Mouse (Mus musculus) monocyte, adult 59 days (primary cell): ENCODE results near the gene Slc25a53. TPM values are rescaled to one million over a fixed set of nuclear protein-coding genes. Genes with fewer than 3 reads are reported as not detected.

Experiments used
- total RNA-seq, 2 experiments: library from RNA; stranded (reverse); gene quantifications; one replicate each; pipeline ENCODE4 v1.2.4; 2023

Slc25a53 gene
- total RNA-seq, result 1 to 10 TPM; 7.7 to 7.8 TPM

GRCm38 (mm10) chrX:137038000-137038483, at the start of gene Slc25a53:
Slc25a53 (minus strand) TSS chrX:137038302.

GRCm38 (mm10) chrX:137049425-137050225, 11.5 kb upstream of the Slc25a53 start, which contains the start of gene Fam199x:
Fam199x (plus strand) TSS chrX:137049594.

GRCm38 (mm10) chrX:136992978-136993547, 45.0 kb downstream of the Slc25a53 start, which contains the start of gene Zcchc18:
Zcchc18 (plus strand) TSS chrX:136993155.

GRCm38 (mm10) chrX:136976424-136977084, 61.5 kb downstream of the Slc25a53 start, which contains the start of the genes Tmsb15l and Tmsb15b1:
Tmsb15l (minus strand) TSS chrX:136976869.
Tmsb15b1 (minus strand) TSS chrX:136976874.

DNA sequence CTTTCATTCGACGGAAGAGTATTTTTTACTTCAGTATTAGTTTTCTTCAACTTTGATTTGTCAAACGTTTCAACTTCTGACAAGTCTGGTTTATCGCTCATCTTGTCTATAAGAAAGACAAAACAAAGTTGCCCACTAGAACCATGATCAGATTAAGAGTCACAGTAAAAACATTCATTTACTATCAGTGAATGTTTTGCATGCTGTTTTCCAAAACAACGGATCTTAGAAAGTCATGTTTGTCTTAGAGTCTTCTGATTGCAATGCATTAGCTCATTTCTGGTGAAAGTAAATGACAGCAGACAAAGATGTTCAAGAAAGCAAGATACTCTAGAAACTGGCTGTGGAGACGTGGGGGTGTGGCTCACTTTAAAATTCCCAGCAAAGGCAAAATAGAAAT, 62.7 kb downstream of the Slc25a53 start, which contains the start of gene Tmsb15b2:
TSS of gene Tmsb15b2 (minus strand) at position 101 of the 400 bp plus-strand sequence.

Other genes with a start within 250 kb of the Slc25a53 start
- gene Plp1, start 215.6 kb downstream of the Slc25a53 start, total RNA-seq, result under 1 TPM in 1 of 2 experiments, not detected in 1; 0.68 TPM
- not detected for gene Rab9b, start 169.5 kb downstream of the Slc25a53 start, total RNA-seq
- gene H2bfm, start 111.0 kb downstream of the Slc25a53 start, total RNA-seq, result not detected
- 1 to 10 TPM in 1 of 2 experiments, not detected in 1; 3.8 TPM for gene Tmsb15b2, start 62.8 kb downstream of the Slc25a53 start, total RNA-seq
- gene Tmsb15l, start 61.4 kb downstream of the Slc25a53 start, total RNA-seq, result not detected
- gene Tmsb15b1, start 61.4 kb downstream of the Slc25a53 start, total RNA-seq, result not detected
- gene Zcchc18, start 45.1 kb downstream of the Slc25a53 start, total RNA-seq, result under 1 TPM in 1 of 2 experiments, not detected in 1; 0.24 TPM
- 1 to 10 TPM; 5.0 to 5.7 TPM for gene Fam199x, start 11.3 kb upstream of the Slc25a53 start, total RNA-seq
- not detected for gene Esx1, start 83.8 kb upstream of the Slc25a53 start, total RNA-seq